Comparison of ENCODE assay signal across 8 mouse cellular contexts in genomic region chr11:68957308-68957707, GRCm38 (mm10). TPM values are rescaled to one million over a fixed set of nuclear protein-coding genes. Genes with fewer than 3 reads are reported as not detected.
A peak's percentile ranks its signal among the peaks of the same experiment; 100 is the strongest.
DNase-seq lines count a peak whose midpoint lies in the region; ATAC-seq and TF ChIP-seq lines count a peak whose summit lies in the region.

Gene Arhgef15, minus strand, starts transcription at chr11:68957480.

- no peak for TF ChIP-seq POLR2A in thymus, adult 2 months (IDR thresholded peaks at IDR 0.05; ENCODE audit: control insufficient read depth, extremely low read depth, insufficient read depth, low read length, poor library complexity)

- TF ChIP-seq CTCF in thymus, adult 2 months (IDR thresholded peaks at IDR 0.05; ENCODE audit: borderline replicate concordance, control insufficient read depth, extremely low read depth, insufficient read depth, low read length, poor library complexity): no peak

- H3K9ac ChIP-seq in heart, embryonic 13.5 days: peak within 1 kb of the TSS; percentile 71
- no peak within 1 kb of the TSS for H3K9ac ChIP-seq in midbrain, embryonic 14.5 days (replicated peaks; ENCODE audit: low read length)

- no peaks in the 10 kb centered on the region for H3K27me3 ChIP-seq in thymus, adult 2 months (ENCODE audit: control insufficient read depth, insufficient read depth, low read length)
- peaks cover 46% of the 10 kb centered on the region for H3K27me3 ChIP-seq in heart, embryonic 13.5 days (replicated peaks)
- peaks cover 20% of the 10 kb centered on the region; the same call in 1 of the 2 replicates for H3K27me3 ChIP-seq in midbrain, embryonic 14.5 days (ENCODE audit: control insufficient read depth, insufficient read depth, low read length)

- no peaks in the 10 kb centered on the region for H3K36me3 ChIP-seq in thymus, adult 2 months (ENCODE audit: control insufficient read depth, insufficient read depth, low read length)
- no peaks in the 10 kb centered on the region for H3K36me3 ChIP-seq in heart, embryonic 13.5 days
- no peaks in the 10 kb centered on the region for H3K36me3 ChIP-seq in midbrain, embryonic 14.5 days (ENCODE audit: control insufficient read depth, insufficient read depth, low read length)

- no peak within 1 kb of the TSS for H3K27ac ChIP-seq in thymus, adult 2 months (ENCODE audit: control insufficient read depth, insufficient read depth, low read length)
- peak within 1 kb of the TSS; percentile 77 for H3K27ac ChIP-seq in heart, embryonic 13.5 days (replicated peaks)
- H3K27ac ChIP-seq in midbrain, embryonic 14.5 days (replicated peaks; ENCODE audit: low read depth, low read length): no peak within 1 kb of the TSS

- 92% methylated on average over 8 of the region's 8 CpGs for WGBS in thymus, adult 2 months
- 30% methylated on average over 8 of the region's 8 CpGs for WGBS in heart, embryonic 13.5 days
- 36% methylated on average over 8 of the region's 8 CpGs for WGBS in midbrain, embryonic 14.5 days

- no peak within 1 kb of the TSS for H3K4me3 ChIP-seq in thymus, adult 2 months (ENCODE audit: control insufficient read depth, insufficient read depth, low read length)
- peak within 1 kb of the TSS; percentile 45 for H3K4me3 ChIP-seq in heart, embryonic 13.5 days
- no peak within 1 kb of the TSS for H3K4me3 ChIP-seq in midbrain, embryonic 14.5 days (replicated peaks; ENCODE audit: low read depth, low read length)

- no peak for DNase-seq in thymus, adult 2 months
- no peak for DNase-seq in thymus, postnatal 36 days
- DNase-seq in left cerebral cortex, postnatal 25 days (ENCODE audit: low spot score in 2 of 2): no peak
- DNase-seq in midbrain, embryonic 14.5 days: no peak
- no peak for DNase-seq in yolk sac, embryonic 10.5 days (ENCODE audit: low spot score)
- DNase-seq in cerebellum, postnatal 25 days: no peak
- no peak for DNase-seq in urinary bladder, postnatal 4 days (ENCODE audit: low spot score in 2 of 2)

- no peaks in the 10 kb centered on the region for H3K9me3 ChIP-seq in heart, embryonic 13.5 days
- H3K9me3 ChIP-seq in midbrain, embryonic 14.5 days (ENCODE audit: control insufficient read depth, low read length): no peaks in the 10 kb centered on the region

- H3K4me2 ChIP-seq in heart, embryonic 13.5 days: peak within 1 kb of the TSS; percentile 76
- H3K4me2 ChIP-seq in midbrain, embryonic 14.5 days (ENCODE audit: low read length): no peak within 1 kb of the TSS

- no peak for ATAC-seq in heart, embryonic 13.5 days (ENCODE audit: extremely low read depth, insufficient number of reproducible peaks, low FRiP score, low TSS enrichment)
- no peak for ATAC-seq in midbrain, embryonic 14.5 days (ENCODE audit: low FRiP score, low TSS enrichment)

- intact Hi-C loops in left cerebral cortex, postnatal 25 days (cut with DNase I): no loop called here

- peaks cover 15% of the 10 kb centered on the region for H3K4me1 ChIP-seq in thymus, adult 2 months (replicated peaks; ENCODE audit: control insufficient read depth, insufficient read depth, low read length)
- peaks cover 22% of the 10 kb centered on the region for H3K4me1 ChIP-seq in heart, embryonic 13.5 days
- H3K4me1 ChIP-seq in midbrain, embryonic 14.5 days (ENCODE audit: control insufficient read depth, insufficient read depth, low read length): 0 out of 2 replicates have a peak, but pooled peaks cover 8% of the 10 kb centered on the region

RNA-seq across cellular contexts. Expression of gene Arhgef15, which starts in this region (rescaled TPM):
- polyA plus RNA-seq in thymus, adult 2 months (2012; rRNA removed): 8.5 and 14.9 TPM in 2 replicates
- polyA plus RNA-seq in heart, embryonic 13.5 days (2015; fragmentation: Nextera tagmentation; extraction: Ambion mirVana): 11.2 and 11.5 TPM in 2 replicates
- 10 to 100 TPM; 20.7 to 20.9 TPM for total RNA-seq in left cerebral cortex, postnatal 25 days (2021)
- 19.3 and 19.5 TPM in 2 replicates for polyA plus RNA-seq in midbrain, embryonic 14.5 days (2014; fragmentation: Nextera tagmentation; extraction: Ambion mirVana)
